Mouse (Mus musculus): ENCODE data around the gene Gna15.

DNA sequence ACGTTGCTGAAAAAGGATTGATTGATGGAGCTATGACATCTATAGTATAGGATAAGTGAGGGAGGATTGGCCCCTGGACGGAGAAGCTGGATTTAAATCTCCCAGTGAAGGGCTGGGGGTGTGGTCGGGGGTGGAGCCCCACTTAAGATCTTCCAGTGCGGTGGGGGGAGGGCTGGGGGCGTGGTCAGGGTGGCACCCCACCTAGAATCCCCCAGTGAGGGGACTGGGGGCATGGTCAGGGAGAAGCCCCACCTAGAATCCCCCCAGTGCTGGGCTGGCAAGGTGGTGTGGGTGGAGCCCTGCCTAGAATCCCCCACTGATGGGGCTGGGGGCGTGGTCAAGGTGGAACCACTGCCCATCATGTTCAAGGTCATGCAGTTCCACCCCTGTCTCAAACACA, 16.9 kb downstream of the Gna15 start:
- TF ChIP-seq POLR2A (IDR thresholded peaks at IDR 0.05; ENCODE audit: borderline replicate concordance, insufficient read depth, low read length): no peak
- TF ChIP-seq CTCF (IDR thresholded peaks at IDR 0.05; ENCODE audit: borderline replicate concordance, insufficient read depth, low read depth, low read length): no peak

Measured in cerebellum, adult 2 months (tissue).